Comparison of ENCODE assay signal across 13 mouse cellular contexts in genomic region chr9:74530748-74531147, GRCm38 (mm10).
DNase-seq lines count a peak whose midpoint lies in the region; ATAC-seq and TF ChIP-seq lines count a peak whose summit lies in the region.
"Had no signal": no experiment of that assay in that cellular context is flagged by ENCODE, and none has a peak within 500 bp of the region (broad histone marks: within the 10 kb centered on the region; RNA-seq: fewer than 3 reads in every experiment).

No protein-coding gene starts in this region.

- TF ChIP-seq POLR2A in brain, embryonic 14.5 days (IDR thresholded peaks at IDR 0.05; ENCODE audit: borderline replicate concordance, extremely low read depth, insufficient read depth, insufficient read length, poor library complexity, severe bottlenecking) = no peak
- TF ChIP-seq POLR2A in kidney, adult 2 months (IDR thresholded peaks at IDR 0.05; ENCODE audit: low read depth, low read length) = no peak

- H3K9ac ChIP-seq in midbrain, embryonic 13.5 days (replicated peaks) = 0 out of 2 replicates have a peak overlapping the region, but pooled peaks have one; percentile 2
- H3K9ac ChIP-seq in heart, embryonic 11.5 days (ENCODE audit: low read depth, low read length) = no peak overlapping the region
- H3K9ac ChIP-seq: liver, embryonic 13.5 days had no signal

- ATAC-seq in midbrain, embryonic 13.5 days = peak; percentile 63; the same call in 1 of the 2 replicates
- ATAC-seq in heart, embryonic 11.5 days (replicated peaks; ENCODE audit: insufficient number of reproducible peaks, low FRiP score, low TSS enrichment) = no peak
- ATAC-seq: CD4-positive, CD25-positive, alpha-beta regulatory T cell, adult 4 months had no signal

- 52% methylated on average over 9 of the region's 9 CpGs for WGBS in hindbrain, embryonic 10.5 days
- WGBS in midbrain, embryonic 13.5 days = 29% methylated on average over 9 of the region's 9 CpGs
- WGBS in heart, embryonic 11.5 days (ENCODE audit: insufficient replicate concordance) = 64% methylated on average over 9 of the region's 9 CpGs
- WGBS in kidney, adult 2 months = 58% methylated on average over 9 of the region's 9 CpGs

- no peak overlapping the region for H3K4me3 ChIP-seq in hindbrain, embryonic 10.5 days
- H3K4me3 ChIP-seq in midbrain, embryonic 13.5 days (replicated peaks) = no peak overlapping the region
- no peak overlapping the region for H3K4me3 ChIP-seq in heart, embryonic 11.5 days (ENCODE audit: low read depth, low read length)
- H3K4me3 ChIP-seq in kidney, adult 2 months (ENCODE audit: insufficient read depth, low read depth, low read length) = no peak overlapping the region
- H3K4me3 ChIP-seq: gastrocnemius, adult 2 months; heart, embryonic 10.5 days; liver, embryonic 13.5 days had no signal

- no peaks in the 10 kb centered on the region for H3K27me3 ChIP-seq in hindbrain, embryonic 10.5 days (ENCODE audit: insufficient read depth, poor library complexity, severe bottlenecking)
- no peaks in the 10 kb centered on the region for H3K27me3 ChIP-seq in midbrain, embryonic 13.5 days
- no peaks in the 10 kb centered on the region for H3K27me3 ChIP-seq in heart, embryonic 11.5 days (ENCODE audit: control insufficient read depth, insufficient read depth, low read length)
- H3K27me3 ChIP-seq in kidney, adult 2 months (replicated peaks; ENCODE audit: control insufficient read depth, insufficient read depth, low read length) = no peaks in the 10 kb centered on the region; the same call in 1 of the 2 replicates
- H3K27me3 ChIP-seq: liver, embryonic 13.5 days had no signal

- H3K9me3 ChIP-seq in hindbrain, embryonic 10.5 days = no peaks in the 10 kb centered on the region
- H3K9me3 ChIP-seq in midbrain, embryonic 13.5 days = no peaks in the 10 kb centered on the region
- no peaks in the 10 kb centered on the region for H3K9me3 ChIP-seq in heart, embryonic 11.5 days (replicated peaks; ENCODE audit: control insufficient read depth, low read length)
- H3K9me3 ChIP-seq: heart, embryonic 10.5 days; liver, embryonic 13.5 days had no signal

- DNase-seq in layer of hippocampus, postnatal 10 days (ENCODE audit: low spot score in 2 of 2) = peak; percentile 9 to 24
- DNase-seq in layer of hippocampus, adult 18-20 months (ENCODE audit: low spot score in 2 of 2) = no peak
- peak; percentile 48 for DNase-seq in brain, embryonic 14.5 days (ENCODE audit: low read depth)
- DNase-seq in hindbrain, embryonic 10.5 days (ENCODE audit: low spot score) = peak; percentile 5
- DNase-seq in ovary, adult 18-20 months (ENCODE audit: low spot score) = no peak
- DNase-seq in kidney, adult 2 months = no peak
- DNase-seq: gastrocnemius, adult 2 months; liver, embryonic 13.5 days had no signal

- no peak for TF ChIP-seq CTCF in brain, embryonic 14.5 days (IDR thresholded peaks at IDR 0.05; ENCODE audit: borderline replicate concordance, extremely low read depth, insufficient read depth, insufficient read length)
- no peak for TF ChIP-seq CTCF in kidney, adult 2 months (conservative IDR thresholded peaks at IDR 0.05; ENCODE audit: insufficient read depth, insufficient read length, low read depth, low read length)

- H3K36me3 ChIP-seq in hindbrain, embryonic 10.5 days = no peaks in the 10 kb centered on the region
- H3K36me3 ChIP-seq in midbrain, embryonic 13.5 days = no peaks in the 10 kb centered on the region
- H3K36me3 ChIP-seq in heart, embryonic 11.5 days (ENCODE audit: control insufficient read depth, insufficient read depth, low read length) = no peaks in the 10 kb centered on the region
- no peaks in the 10 kb centered on the region for H3K36me3 ChIP-seq in kidney, adult 2 months (ENCODE audit: control insufficient read depth, insufficient read depth, low read length)
- H3K36me3 ChIP-seq: heart, embryonic 10.5 days; liver, embryonic 13.5 days had no signal

- H3K4me2 ChIP-seq in midbrain, embryonic 13.5 days (replicated peaks) = peak overlapping the region; percentile 27
- H3K4me2 ChIP-seq in heart, embryonic 11.5 days = no peak overlapping the region
- H3K4me2 ChIP-seq: liver, embryonic 13.5 days had no signal

- peaks cover 26% of the 10 kb centered on the region for H3K4me1 ChIP-seq in hindbrain, embryonic 10.5 days (replicated peaks)
- H3K4me1 ChIP-seq in midbrain, embryonic 13.5 days (replicated peaks) = peaks cover 18% of the 10 kb centered on the region
- H3K4me1 ChIP-seq in heart, embryonic 11.5 days (ENCODE audit: control insufficient read depth, insufficient read depth, low read length) = no peaks in the 10 kb centered on the region
- no peaks in the 10 kb centered on the region for H3K4me1 ChIP-seq in kidney, adult 2 months (ENCODE audit: control insufficient read depth, insufficient read depth, low read length)
- H3K4me1 ChIP-seq: heart, embryonic 10.5 days; liver, embryonic 13.5 days had no signal

- peak overlapping the region; percentile 79 for H3K27ac ChIP-seq in hindbrain, embryonic 10.5 days
- peak overlapping the region; percentile 15; the same call in 1 of the 2 replicates for H3K27ac ChIP-seq in midbrain, embryonic 13.5 days
- no peak overlapping the region for H3K27ac ChIP-seq in heart, embryonic 11.5 days (ENCODE audit: low read depth, low read length)
- H3K27ac ChIP-seq in kidney, adult 2 months (ENCODE audit: insufficient read depth, low read depth, low read length) = no peak overlapping the region
- H3K27ac ChIP-seq: gastrocnemius, adult 2 months; heart, embryonic 10.5 days; kidney, postnatal 0 days; liver, embryonic 13.5 days had no signal

Comparison
In these comparisons a context has a peak if more than half of its experiments do, and no peak if none do; other contexts are left out.
1. DNase-seq: peak in layer of hippocampus, postnatal 10 days (2 of 2), brain, embryonic 14.5 days (single experiment) and hindbrain, embryonic 10.5 days (single experiment); none in layer of hippocampus, adult 18-20 months (0 of 2), ovary, adult 18-20 months (single experiment) and kidney, adult 2 months (single experiment).
2. H3K27ac ChIP-seq: peak in hindbrain, embryonic 10.5 days (single experiment) and midbrain, embryonic 13.5 days (single experiment); none in heart, embryonic 11.5 days (single experiment) and kidney, adult 2 months (single experiment).